Mouse (Mus musculus): Measurements from ENCODE around the gene 3100002H09Rik.

DNA sequence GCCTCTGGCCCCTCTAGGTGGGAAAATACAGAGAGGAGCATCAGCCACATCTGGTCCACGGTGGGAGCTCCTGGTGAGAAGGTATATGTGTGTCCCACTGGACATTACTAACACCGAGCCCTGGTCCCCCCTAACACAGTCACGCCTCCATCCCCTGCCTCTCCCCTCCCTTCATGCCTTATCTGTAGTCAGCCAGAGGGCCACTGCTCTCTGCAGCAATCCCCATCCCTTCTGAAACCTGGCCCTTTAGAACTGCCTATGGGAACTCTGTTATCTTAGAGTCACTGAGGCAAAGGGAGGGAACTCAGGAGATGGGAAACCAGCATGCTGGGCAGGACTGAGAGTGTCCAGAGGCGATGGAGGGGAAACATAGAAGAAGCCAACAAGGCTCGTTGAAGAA, 5.3 kb downstream of the 3100002H09Rik start:
- TF ChIP-seq CTCF (IDR thresholded peaks at IDR 0.05; ENCODE audit: low read depth, low read length) (no peak), GATA1 (IDR thresholded peaks at IDR 0.05; ENCODE audit: borderline replicate concordance, low read length) (no peak)
